10 mouse cellular contexts compared by ENCODE assay signal in genomic region chr10:7727011-7727410, GRCm38 (mm10). TPM values are rescaled to one million over a fixed set of nuclear protein-coding genes. Genes with fewer than 3 reads are reported as not detected.
DNase-seq lines count a peak whose midpoint lies in the region; ATAC-seq and TF ChIP-seq lines count a peak whose summit lies in the region.
"Had no signal": no experiment of that assay in that cellular context is flagged by ENCODE, and none has a peak within 500 bp of the region (broad histone marks: within the 10 kb centered on the region; RNA-seq: fewer than 3 reads in every experiment).

No protein-coding gene starts in this region.

- TF ChIP-seq EP300 in heart, adult 2 months (IDR thresholded peaks at IDR 0.05; ENCODE audit: insufficient read depth, low read depth, low read length) = no peak

- no peaks in the 10 kb centered on the region for H3K36me3 ChIP-seq in heart, embryonic 13.5 days
- no peaks in the 10 kb centered on the region for H3K36me3 ChIP-seq in heart, adult 2 months (ENCODE audit: control insufficient read depth, insufficient read depth, low read length)
- H3K36me3 ChIP-seq in hindbrain, embryonic 14.5 days (replicated peaks; ENCODE audit: control insufficient read depth, insufficient read depth) = no peaks in the 10 kb centered on the region
- no peaks in the 10 kb centered on the region for H3K36me3 ChIP-seq in midbrain, embryonic 13.5 days

- H3K27ac ChIP-seq in heart, embryonic 13.5 days (replicated peaks) = no peak overlapping the region
- H3K27ac ChIP-seq in heart, adult 2 months = no peak overlapping the region
- no peak overlapping the region for H3K27ac ChIP-seq in hindbrain, embryonic 14.5 days
- H3K27ac ChIP-seq in midbrain, embryonic 13.5 days = no peak overlapping the region

- no peak for DNase-seq in heart, adult 2 months
- DNase-seq in Muller cell, postnatal 12 days (ENCODE audit: inconsistent ontology term) = peak; percentile 13
- no peak for DNase-seq in hindbrain, embryonic 14.5 days (ENCODE audit: low spot score)
- DNase-seq in layer of hippocampus, postnatal 25 days (ENCODE audit: extremely low spot score in 1 of 2, low spot score in 1 of 2) = no peak
- DNase-seq in ovary, adult 18-20 months (ENCODE audit: low spot score) = no peak
- DNase-seq in kidney, postnatal 36 days = no peak
- DNase-seq: gastrocnemius, postnatal 14 days had no signal

- no peak for ATAC-seq in heart, embryonic 13.5 days (ENCODE audit: extremely low read depth, insufficient number of reproducible peaks, low FRiP score, low TSS enrichment)
- ATAC-seq in hindbrain, embryonic 14.5 days (ENCODE audit: low FRiP score) = no peak
- ATAC-seq in midbrain, embryonic 13.5 days = no peak

- no peaks in the 10 kb centered on the region for H3K9me3 ChIP-seq in heart, embryonic 13.5 days
- no peaks in the 10 kb centered on the region for H3K9me3 ChIP-seq in hindbrain, embryonic 14.5 days (ENCODE audit: control insufficient read depth, low read length)
- no peaks in the 10 kb centered on the region for H3K9me3 ChIP-seq in midbrain, embryonic 13.5 days

- H3K4me1 ChIP-seq in heart, embryonic 13.5 days = peaks cover 17% of the 10 kb centered on the region
- peaks cover 1% of the 10 kb centered on the region; the same call in 1 of the 2 replicates for H3K4me1 ChIP-seq in heart, adult 2 months (ENCODE audit: control insufficient read depth, insufficient read depth, low read length)
- H3K4me1 ChIP-seq in hindbrain, embryonic 14.5 days (replicated peaks; ENCODE audit: control insufficient read depth, insufficient read depth, low read length) = peaks cover 10% of the 10 kb centered on the region; the same call in 1 of the 2 replicates
- peaks cover 32% of the 10 kb centered on the region for H3K4me1 ChIP-seq in midbrain, embryonic 13.5 days (replicated peaks)

- no peaks in the 10 kb centered on the region for H3K27me3 ChIP-seq in heart, embryonic 13.5 days (replicated peaks)
- no peaks in the 10 kb centered on the region for H3K27me3 ChIP-seq in heart, adult 2 months (ENCODE audit: control insufficient read depth, insufficient read depth, low read length)
- H3K27me3 ChIP-seq in hindbrain, embryonic 14.5 days (ENCODE audit: control insufficient read depth, insufficient read depth, low read length) = no peaks in the 10 kb centered on the region
- no peaks in the 10 kb centered on the region for H3K27me3 ChIP-seq in midbrain, embryonic 13.5 days
- H3K27me3 ChIP-seq: Patski had no signal

- peak overlapping the region; percentile 94 for H3K4me2 ChIP-seq in heart, embryonic 13.5 days
- peak overlapping the region; percentile 65 for H3K4me2 ChIP-seq in hindbrain, embryonic 14.5 days (replicated peaks)
- H3K4me2 ChIP-seq in midbrain, embryonic 13.5 days (replicated peaks) = peak overlapping the region; percentile 89

- peaks cover 4% of the 10 kb centered on the region; the same call in 1 of the 2 replicates for H3K79me2 ChIP-seq in heart, adult 2 months (replicated peaks; ENCODE audit: control insufficient read depth, insufficient read depth, low read length)

- TF ChIP-seq CTCF in heart, adult 2 months (IDR thresholded peaks at IDR 0.05) = no peak

- H3K4me3 ChIP-seq in heart, embryonic 13.5 days = peak overlapping the region; percentile 75
- H3K4me3 ChIP-seq in heart, adult 2 months = no peak overlapping the region
- H3K4me3 ChIP-seq in hindbrain, embryonic 14.5 days (replicated peaks; ENCODE audit: low read length) = peak overlapping the region; percentile 77
- H3K4me3 ChIP-seq in midbrain, embryonic 13.5 days (replicated peaks) = peak overlapping the region; percentile 64

- intact Hi-C loops in heart, adult 2 months (cut with DNase I) = loop anchor here (5.0 kb wide), 2 partner anchors 45 to 55 kb away; partner anchors contain the start of genes Lats1 and Pcmt1

- 27% methylated on average over 3 of the region's 3 CpGs for WGBS in heart, embryonic 13.5 days
- WGBS in heart, adult 2 months = 16% methylated on average over 3 of the region's 3 CpGs
- WGBS in hindbrain, embryonic 14.5 days = 24% methylated on average over 3 of the region's 3 CpGs
- 27% methylated on average over 3 of the region's 3 CpGs for WGBS in midbrain, embryonic 13.5 days

- no peak for TF ChIP-seq POLR2A in heart, adult 2 months (IDR thresholded peaks at IDR 0.05; ENCODE audit: insufficient read depth, low read depth, low read length)

- H3K9ac ChIP-seq in heart, embryonic 13.5 days = peak overlapping the region; percentile 91
- no peak overlapping the region for H3K9ac ChIP-seq in heart, adult 2 months (ENCODE audit: low read depth, low read length)
- H3K9ac ChIP-seq in hindbrain, embryonic 14.5 days = peak overlapping the region; percentile 72
- H3K9ac ChIP-seq in midbrain, embryonic 13.5 days (replicated peaks) = peak overlapping the region; percentile 42; the same call in 1 of the 2 replicates

RNA-seq across cellular contexts. Expression of gene Katna1, which starts 1.2 kb away (rescaled TPM):
- 30.8 and 32.2 TPM in 2 replicates for polyA plus RNA-seq in heart, embryonic 13.5 days (2015; fragmentation: Nextera tagmentation; extraction: Ambion mirVana)
- total RNA-seq in heart, adult 2 months (2021) = 10 to 100 TPM; 11.9 to 14.2 TPM
- 3.7 and 4.4 TPM in 2 replicates for polyA plus RNA-seq in heart, adult 2 months (2012; rRNA removed)
- 29.1 and 30.0 TPM in 2 replicates for polyA plus RNA-seq in hindbrain, embryonic 14.5 days (2014; fragmentation: Nextera tagmentation; extraction: Ambion mirVana)
- polyA plus RNA-seq in midbrain, embryonic 13.5 days (2015; fragmentation: Nextera tagmentation; extraction: Ambion mirVana) = 40.2 and 40.3 TPM in 2 replicates
- 10 to 100 TPM; 13.4 to 16.1 TPM for total RNA-seq in layer of hippocampus, postnatal 25 days (2021)

RNA-seq across cellular contexts. Expression of gene Lats1, which starts 46.0 kb away (rescaled TPM):
- polyA plus RNA-seq in heart, embryonic 13.5 days (2015; fragmentation: Nextera tagmentation; extraction: Ambion mirVana) = 3.0 and 3.1 TPM in 2 replicates
- total RNA-seq in heart, adult 2 months (2021) = 10 to 100 TPM; 10.8 to 11.5 TPM
- 5.5 and 9.9 TPM in 2 replicates for polyA plus RNA-seq in heart, adult 2 months (2012; rRNA removed)
- polyA plus RNA-seq in hindbrain, embryonic 14.5 days (2014; fragmentation: Nextera tagmentation; extraction: Ambion mirVana) = 17.7 and 17.8 TPM in 2 replicates
- polyA plus RNA-seq in midbrain, embryonic 13.5 days (2015; fragmentation: Nextera tagmentation; extraction: Ambion mirVana) = 12.1 and 12.4 TPM in 2 replicates
- total RNA-seq in layer of hippocampus, postnatal 25 days (2021) = 10 to 100 TPM; 34.6 to 40.2 TPM

RNA-seq across cellular contexts. Expression of gene Pcmt1, which starts 46.1 kb away (rescaled TPM):
- 117 and 134 TPM in 2 replicates for polyA plus RNA-seq in heart, embryonic 13.5 days (2015; fragmentation: Nextera tagmentation; extraction: Ambion mirVana)
- total RNA-seq in heart, adult 2 months (2021) = 100 to 1,000 TPM in 1 of 2 experiments, 10 to 100 TPM in 1; 92.5 to 101 TPM
- polyA plus RNA-seq in heart, adult 2 months (2012; rRNA removed) = 35.3 and 61.6 TPM in 2 replicates
- polyA plus RNA-seq in hindbrain, embryonic 14.5 days (2014; fragmentation: Nextera tagmentation; extraction: Ambion mirVana) = 177 and 186 TPM in 2 replicates
- 150 and 153 TPM in 2 replicates for polyA plus RNA-seq in midbrain, embryonic 13.5 days (2015; fragmentation: Nextera tagmentation; extraction: Ambion mirVana)
- total RNA-seq in layer of hippocampus, postnatal 25 days (2021) = 100 to 1,000 TPM; 148 to 161 TPM

RNA-seq across cellular contexts. Expression of gene Nup43, which starts 59.7 kb away (rescaled TPM):
- 36.6 and 41.3 TPM in 2 replicates for polyA plus RNA-seq in heart, embryonic 13.5 days (2015; fragmentation: Nextera tagmentation; extraction: Ambion mirVana)
- 1 to 10 TPM; 4.6 to 6.3 TPM for total RNA-seq in heart, adult 2 months (2021)
- polyA plus RNA-seq in heart, adult 2 months (2012; rRNA removed) = 4.9 and 6.7 TPM in 2 replicates
- polyA plus RNA-seq in hindbrain, embryonic 14.5 days (2014; fragmentation: Nextera tagmentation; extraction: Ambion mirVana) = 28.7 and 32.3 TPM in 2 replicates
- 41.2 and 44.8 TPM in 2 replicates for polyA plus RNA-seq in midbrain, embryonic 13.5 days (2015; fragmentation: Nextera tagmentation; extraction: Ambion mirVana)
- total RNA-seq in layer of hippocampus, postnatal 25 days (2021) = 1 to 10 TPM; 5.6 to 6.1 TPM
